Mouse (Mus musculus) CD4-positive, CD25-positive, alpha-beta regulatory T cell, adult 2 months (primary cell): ENCODE data around the gene Hsh2d.
A peak's percentile ranks its signal among the peaks of the same experiment; 100 is the strongest.

Experiments used
- DNase-seq: peaks from one replicate; pipeline ENCODE4 v3.0.0-alpha.2; 2012; ENCODE audit warnings: low read depth, low spot score

Hsh2d gene

GRCm38 (mm10) chr8:72187793-72188331 lies 1.6 kb upstream of the Hsh2d start:
- no peak for DNase-seq

GRCm38 (mm10) chr8:72190215-72190539 lies 739 bp downstream of the Hsh2d start:
- peak; percentile 24 for DNase-seq

- DNase-seq: no peak
Measured at GRCm38 (mm10) chr8:72192065-72192464, 2.6 kb downstream of the Hsh2d start.

- no peak for DNase-seq
Measured at GRCm38 (mm10) chr8:72197997-72198396, 8.6 kb downstream of the Hsh2d start.

GRCm38 (mm10) chr8:72208582-72208981 lies 19.1 kb downstream of the Hsh2d start:
- DNase-seq: no peak

GRCm38 (mm10) chr8:72210222-72210621 lies 20.8 kb downstream of the Hsh2d start:
- no peak for DNase-seq

- peak; percentile 50 for DNase-seq
Measured at GRCm38 (mm10) chr8:72210710-72211109, 21.3 kb downstream of the Hsh2d start.

GRCm38 (mm10) chr8:72211846-72212245 lies 22.4 kb downstream of the Hsh2d start:
- DNase-seq: no peak

GRCm38 (mm10) chr8:72212751-72213150 lies 23.3 kb downstream of the Hsh2d start, which contains the start of gene Cib3:
TSS of gene Cib3 (minus strand) at chr8:72212837.
- DNase-seq: no peak

GRCm38 (mm10) chr8:72213536-72213935 lies 24.1 kb downstream of the Hsh2d start, which contains the start of gene Gm11034:
TSS of gene Gm11034 (minus strand) at chr8:72213636.
- DNase-seq: no peak

- peak; percentile 73 for DNase-seq
Measured at GRCm38 (mm10) chr8:72215060-72215459, 25.6 kb downstream of the Hsh2d start.

GRCm38 (mm10) chr8:72215871-72216270 lies 26.4 kb downstream of the Hsh2d start:
- DNase-seq: peak; percentile 66

- no peak for DNase-seq
Measured at GRCm38 (mm10) chr8:72218781-72219540, 29.5 kb downstream of the Hsh2d start.

- DNase-seq: peak; percentile 98
Measured at GRCm38 (mm10) chr8:72219541-72220363, 30.3 kb downstream of the Hsh2d start, which contains the start of gene Fam32a. TSS of gene Fam32a (plus strand) at chr8:72219730.

GRCm38 (mm10) chr8:72220758-72221157 lies 31.3 kb downstream of the Hsh2d start:
- DNase-seq: peak; percentile 47

- DNase-seq: no peak
Measured at GRCm38 (mm10) chr8:72222656-72223055, 33.2 kb downstream of the Hsh2d start.

- DNase-seq: peak; percentile 99
Measured at GRCm38 (mm10) chr8:72239499-72240402, 50.3 kb downstream of the Hsh2d start, which contains the start of gene Ap1m1. TSS of gene Ap1m1 (plus strand) at chr8:72240018.

GRCm38 (mm10) chr8:72240403-72240763 lies 50.9 kb downstream of the Hsh2d start:
- no peak for DNase-seq

GRCm38 (mm10) chr8:72240951-72241350 lies 51.5 kb downstream of the Hsh2d start:
- no peak for DNase-seq

- no peak for DNase-seq
Measured at GRCm38 (mm10) chr8:72242226-72242625, 52.8 kb downstream of the Hsh2d start.

GRCm38 (mm10) chr8:72244610-72245009 lies 55.2 kb downstream of the Hsh2d start:
- DNase-seq: no peak
